Mouse (Mus musculus) Muller cell, postnatal 12 days (primary cell): Measurements from ENCODE around the gene Abcc4.

Experiments
- DNase-seq: peaks from one replicate; pipeline ENCODE4 v3.0.0-alpha.2; 2015; ENCODE audit errors: inconsistent ontology term

Gene Abcc4

GRCm38 (mm10) chr14:118434842-118435241 lies 271.2 kb downstream of the Abcc4 start:
- DNase-seq: no peak

- DNase-seq: no peak
These were observed 272.2 kb downstream of the Abcc4 start for GRCm38 (mm10) chr14:118433848-118434247.
